Mouse (Mus musculus): Measurements from ENCODE around the gene Hhip. TPM values are rescaled to one million over a fixed set of nuclear protein-coding genes. Genes with fewer than 3 reads are reported as not detected.
"Not testable (repeated sequence)": the region's sequence is repeated elsewhere in the genome, so short reads cannot be mapped to it uniquely, and the experiment has no call there.

The Hhip gene
- polyA plus RNA-seq, 2 experiments from 2014 or later = 0.04 TPM; not detected in 1

DNA sequence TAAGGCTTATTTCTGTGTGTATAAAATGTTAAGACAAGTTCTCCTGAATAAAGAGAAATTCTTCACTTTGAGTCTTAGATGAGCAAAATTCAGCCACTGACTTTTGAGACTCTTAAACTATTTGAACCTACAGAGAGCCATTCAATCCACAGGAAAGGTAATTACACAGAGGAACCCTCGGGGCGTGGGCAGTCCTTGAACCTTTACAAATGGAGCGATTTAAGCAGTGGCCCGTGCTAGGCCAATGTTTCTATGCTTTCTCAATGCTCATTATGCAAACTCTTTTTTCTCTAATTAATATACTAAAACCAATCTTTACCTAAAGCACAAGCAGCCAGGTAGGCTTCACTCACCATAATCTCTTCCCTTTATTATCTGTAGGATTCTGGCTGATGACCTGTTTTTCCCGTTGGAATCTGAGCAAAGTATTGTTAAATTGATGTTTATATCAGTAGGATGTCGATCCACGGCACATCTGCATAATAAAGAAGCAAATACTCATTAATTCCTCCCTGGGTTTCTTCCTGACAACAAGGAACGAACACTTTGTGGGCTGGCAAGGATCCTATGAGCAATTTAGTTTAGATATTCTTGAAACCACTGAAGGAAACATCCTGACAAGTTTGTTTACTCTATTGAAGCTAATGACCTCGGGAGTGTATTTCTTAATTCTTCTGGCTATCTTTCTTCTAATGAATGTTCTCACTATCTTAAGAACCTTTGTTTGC is 65.5 kb downstream of the Hhip start:
- ATAC-seq = no peak

DNA sequence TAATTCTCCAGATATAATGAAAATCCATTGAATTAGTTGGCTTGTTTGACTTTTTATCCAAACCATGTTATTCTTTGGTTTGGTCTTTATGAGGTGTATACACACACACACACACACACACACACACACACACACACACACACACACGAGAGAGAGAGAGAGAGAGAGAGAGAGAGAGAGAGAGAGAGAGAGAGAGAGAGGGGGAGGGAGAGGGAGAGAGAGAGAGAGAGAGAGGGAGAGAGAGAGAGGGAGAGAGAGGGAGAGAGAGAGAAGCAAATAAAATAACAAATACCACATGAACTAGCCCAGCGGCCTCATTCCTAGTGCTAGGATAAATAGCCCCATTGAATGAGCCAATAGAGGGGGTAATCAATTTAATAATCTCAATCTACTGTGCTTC is 66.4 kb downstream of the Hhip start:
- ATAC-seq = not testable (repeated sequence)

DNA sequence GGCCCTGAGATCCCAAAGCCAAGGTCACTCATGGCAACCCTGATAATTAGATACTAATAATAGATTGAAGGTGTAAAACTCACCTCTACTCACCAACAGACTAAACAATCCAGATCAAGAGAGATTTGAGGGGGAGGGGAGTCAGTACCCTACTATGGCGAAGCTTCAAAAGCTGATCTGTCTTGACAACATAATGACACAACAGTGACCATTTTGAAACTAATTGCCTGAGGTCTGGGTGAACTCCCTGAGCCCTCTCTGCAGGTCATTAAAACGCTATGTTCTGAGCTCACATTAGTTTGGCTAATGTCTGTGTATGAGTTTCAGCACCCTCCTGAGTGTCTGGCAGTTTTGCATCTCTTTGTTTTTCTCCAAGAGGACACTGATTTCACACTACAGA is 72.9 kb downstream of the Hhip start:
- ATAC-seq = no peak

GRCm38 (mm10) chr8:79982144-79982543 is 75.7 kb downstream of the Hhip start:
- ATAC-seq = no peak

GRCm38 (mm10) chr8:79966159-79966558 is 91.6 kb downstream of the Hhip start:
- no peak for ATAC-seq

DNA sequence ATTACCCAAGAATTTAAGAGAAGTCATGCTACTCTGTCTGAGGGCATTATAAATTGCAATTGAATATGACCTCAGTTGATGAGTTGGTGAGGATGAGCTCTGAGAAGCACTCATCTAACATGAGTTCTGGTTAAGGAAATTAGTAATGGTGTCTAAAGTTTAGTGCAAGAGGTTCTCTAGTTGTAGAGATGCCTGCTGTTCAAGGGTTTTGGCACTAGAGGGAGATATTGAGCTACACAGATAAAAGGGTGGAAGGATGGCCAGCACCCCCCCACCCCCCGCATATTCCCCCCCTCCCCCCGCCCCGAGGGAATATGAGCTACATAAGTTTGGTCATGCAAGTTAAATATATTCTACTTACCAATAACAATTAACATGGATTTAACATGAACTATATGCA is 104.9 kb downstream of the Hhip start:
- no peak for ATAC-seq

DNA sequence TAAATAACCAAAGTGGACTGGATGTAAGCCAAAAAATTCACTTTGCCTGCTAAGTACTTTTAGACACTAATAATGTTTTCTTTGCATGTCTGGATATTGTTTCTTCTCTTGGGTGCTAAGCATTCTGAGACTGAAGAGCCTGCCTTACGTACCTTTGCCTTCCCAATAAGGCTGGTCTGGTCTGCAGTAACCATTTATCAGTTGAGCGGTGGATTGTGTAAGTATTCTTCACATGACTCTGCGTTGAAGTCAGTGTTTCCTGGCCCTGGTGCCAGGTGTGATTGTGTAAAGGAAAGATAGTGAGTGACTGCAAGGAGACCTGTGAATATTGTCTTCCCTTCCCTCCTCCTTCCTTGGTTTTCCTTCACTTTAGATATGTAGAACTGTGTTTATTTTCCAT is 107.4 kb downstream of the Hhip start:
- ATAC-seq = no peak

DNA sequence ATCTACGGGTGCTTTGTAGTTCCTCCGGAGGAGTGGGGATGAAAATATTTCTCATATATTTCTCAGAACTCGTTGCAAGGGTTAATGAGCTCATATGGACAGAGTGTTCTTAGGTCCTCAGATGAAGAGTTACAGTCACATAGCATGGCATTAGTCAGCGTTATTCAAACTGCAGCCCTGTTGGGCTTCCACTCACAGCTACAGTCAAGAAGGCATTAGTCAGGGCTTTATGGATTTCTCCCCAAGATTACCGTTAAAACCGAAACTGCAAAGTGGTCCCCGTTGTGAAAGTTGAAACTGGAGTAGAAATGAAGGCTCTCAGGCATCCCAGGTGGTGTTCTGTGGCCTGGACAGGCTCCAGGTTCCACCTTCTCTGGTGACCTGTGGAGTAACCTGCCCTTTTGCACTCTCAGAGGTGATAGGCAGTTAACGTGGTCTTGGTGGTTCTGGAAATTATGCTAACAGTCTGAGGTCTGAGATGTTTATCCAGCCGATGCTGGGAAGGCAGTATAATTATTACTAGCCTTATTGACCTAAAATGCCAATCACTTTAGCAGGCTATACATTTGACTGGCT is 112.2 kb downstream of the Hhip start:
- ATAC-seq = no peak

GRCm38 (mm10) chr8:79941070-79941469 is 116.7 kb downstream of the Hhip start:
- no peak for ATAC-seq

DNA sequence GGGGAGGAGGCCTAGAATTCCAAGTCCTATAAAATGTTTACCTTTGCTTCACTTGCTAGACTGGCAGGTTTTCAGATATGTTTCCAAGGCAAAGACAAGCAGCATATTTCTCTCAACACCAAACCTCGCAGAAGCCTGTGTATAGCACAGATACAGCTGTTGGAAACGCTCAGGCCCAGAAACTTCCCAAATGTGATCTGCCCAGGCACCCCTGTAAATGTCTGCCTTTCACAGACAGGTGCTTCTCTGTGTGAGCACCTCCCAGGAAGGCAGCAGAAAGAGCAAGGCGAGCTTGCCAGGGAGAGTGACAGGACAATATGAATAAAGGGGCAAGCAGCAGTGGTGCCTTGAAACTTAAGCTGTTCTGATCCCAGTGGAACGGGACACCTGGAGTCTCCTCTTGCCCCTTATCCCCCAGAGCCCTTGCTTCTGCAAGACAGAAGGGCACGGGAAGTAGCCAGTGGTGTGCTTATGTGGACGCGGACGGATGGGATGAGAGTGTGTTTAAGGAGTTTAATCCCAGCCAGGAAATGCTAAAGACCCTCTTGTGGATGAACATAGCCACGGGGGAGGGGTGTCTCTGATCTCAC is 120.9 kb downstream of the Hhip start:
- ATAC-seq = no peak

- no peak for ATAC-seq
These were observed 122.0 kb downstream of the Hhip start for GRCm38 (mm10) chr8:79935793-79936192.

GRCm38 (mm10) chr8:79929202-79929601 is 128.6 kb downstream of the Hhip start:
- no peak for ATAC-seq

- ATAC-seq = no peak
These were observed 140.6 kb downstream of the Hhip start for GRCm38 (mm10) chr8:79917211-79917610.
